Mouse (Mus musculus): ENCODE measurements at regions not wholly inside any gene's neighbourhood (a gene's known extent, or its start where the extent isn't known, plus 50 kb on each side); places are given as distances from the start of the nearest gene placed in this dataset.

- TF ChIP-seq POLR2A (IDR thresholded peaks at IDR 0.05; ENCODE audit: borderline replicate concordance, extremely low read depth, low read depth, low read length) (no peak), CTCF (IDR thresholded peaks at IDR 0.05; ENCODE audit: insufficient read depth, low read length) (no peak)
Observed at GRCm38 (mm10) chr1:35786668-35787213, 281.5 kb upstream of the Hs6st1 start.

Measured in lung, adult 2 months (tissue).